Mouse (Mus musculus): ENCODE measurements around the gene Otop1. TPM values are rescaled to one million over a fixed set of nuclear protein-coding genes. Genes with fewer than 3 reads are reported as not detected.

The Otop1 gene
- not detected in 2 replicates for total RNA-seq (2023)

GRCm38 (mm10) chr5:38275771-38276170 lies at the start of gene Otop1:
Otop1 (plus strand) TSS chr5:38275972.

GRCm38 (mm10) chr5:38260107-38260682 lies 15.6 kb upstream of the Otop1 start, which contains the start of gene Tmem128:
Tmem128 (plus strand) TSS chr5:38260185.

GRCm38 (mm10) chr5:38318966-38319786 lies 43.4 kb downstream of the Otop1 start, which contains the start of gene Drd5:
Drd5 (plus strand) TSS chr5:38319367.

Other genes with a start within 250 kb of the Otop1 start
- 24.2 and 33.2 TPM in 2 replicates for gene Stx18, start 237.2 kb upstream of the Otop1 start, total RNA-seq (2023)
- not detected in 2 replicates for gene Nsg1, start 116.1 kb upstream of the Otop1 start, total RNA-seq (2023)
- gene Zbtb49, start 55.5 kb upstream of the Otop1 start, total RNA-seq (2023): 9.1 and 12.3 TPM in 2 replicates
- 10.8 and 16.6 TPM in 2 replicates for gene Lyar, start 55.5 kb upstream of the Otop1 start, total RNA-seq (2023)
- 48.4 and 54.8 TPM in 2 replicates for gene Tmem128, start 15.8 kb upstream of the Otop1 start, total RNA-seq (2023)
- gene Drd5, start 43.4 kb downstream of the Otop1 start, total RNA-seq (2023): not detected in 2 replicates
- 21.4 and 26.3 TPM in 2 replicates for gene Slc2a9, start 227.2 kb downstream of the Otop1 start, total RNA-seq (2023)